Mouse (Mus musculus): ENCODE data around the gene Gm10330.
"Not testable (repeated sequence)": the region's sequence is repeated elsewhere in the genome, so short reads cannot be mapped to it uniquely, and the experiment has no call there.

Gene Gm10330

GRCm38 (mm10) chr12:23780165-23780564 is at the start of gene Gm10330:
Gene Gm10330, minus strand, starts transcription at chr12:23780265.
- DNase-seq (ENCODE audit: low spot score), result not testable (repeated sequence)

- not testable (repeated sequence) for DNase-seq (ENCODE audit: low spot score)
These were observed 20.7 kb upstream of the Gm10330 start for GRCm38 (mm10) chr12:23800776-23801175.

- DNase-seq (ENCODE audit: low spot score), result peak; percentile 3
These were observed 20.3 kb upstream of the Gm10330 start for GRCm38 (mm10) chr12:23800366-23800765.
